Mouse (Mus musculus) heart, adult 2 months (tissue): Measurements from ENCODE around the gene Acot7. TPM values are rescaled to one million over a fixed set of nuclear protein-coding genes. Genes with fewer than 3 reads are reported as not detected.
A peak's percentile ranks its signal among the peaks of the same experiment; 100 is the strongest.

Experiments
- DNase-seq, 2 experiments: peaks; one replicate each; pipeline ENCODE4 v3.0.0; 2021
- H3K27ac ChIP-seq: fragments of 200-600 bp; 2 replicates; pipeline ENCODE4 v1.8.1; 2022
- H3K27me3 ChIP-seq: fragments of 200-500 bp; 2 replicates; pipeline ENCODE4 v1.6.1; 2012; ENCODE audit warnings: mild to moderate bottlenecking, low read length, inconsistent platforms, mixed read lengths; ENCODE audit not compliant: control insufficient read depth, insufficient read depth
- H3K36me3 ChIP-seq: fragments of 200-500 bp; 2 replicates; pipeline ENCODE4 v1.6.1; 2012; ENCODE audit warnings: low read length, inconsistent platforms; ENCODE audit not compliant: control insufficient read depth, insufficient read depth
- H3K4me1 ChIP-seq: fragments of 200-500 bp; 2 replicates; pipeline ENCODE4 v1.6.1; 2011; ENCODE audit warnings: low read length; ENCODE audit not compliant: control insufficient read depth, insufficient read depth
- H3K4me3 ChIP-seq: fragments of 200-600 bp; 2 replicates; pipeline ENCODE4 v1.8.1; 2022
- H3K79me2 ChIP-seq: fragments of 200-500 bp; replicated peaks from 2 replicates; pipeline ENCODE4 v1.6.1; 2012; ENCODE audit warnings: mild to moderate bottlenecking, inconsistent platforms, low read length, moderate library complexity, mixed read lengths; ENCODE audit not compliant: control insufficient read depth, insufficient read depth
- H3K9ac ChIP-seq: fragments of 200-500 bp; 2 replicates; pipeline ENCODE4 v1.6.1; 2012; ENCODE audit warnings: low read depth, mild to moderate bottlenecking, control low read depth, inconsistent platforms, low read length, mixed read lengths
- CTCF ChIP-seq: fragments of 200-600 bp; IDR thresholded peaks from 2 replicates; pipeline ENCODE4 v1.8.1; 2022; ENCODE audit warnings: antibody characterized with exemption, mild to moderate bottlenecking, moderate library complexity
- EP300 ChIP-seq: fragments of 200-500 bp; IDR thresholded peaks from 2 replicates; pipeline ENCODE4 v1.6.1; 2011; ENCODE audit warnings: low read depth, low read length, control low read depth; ENCODE audit not compliant: insufficient read depth
- POLR2A ChIP-seq: fragments of 200-500 bp; IDR thresholded peaks from 2 replicates; pipeline ENCODE4 v1.6.1; 2011; ENCODE audit warnings: mild to moderate bottlenecking, low read depth, low read length, control low read depth; ENCODE audit not compliant: insufficient read depth
- WGBS: fragments of 180-500 bp; shearing (Covaris S2); methylation state at CpG from one replicate; pipeline ENCODE4 v1.1.7; 2018; 5-methylcytosine and 5-hydroxymethylcytosine counted together
- intact Hi-C: fragments of 180-260 bp; cut with DNase I; formaldehyde crosslinking; loops from one replicate; pipeline ENCODE4 v1.15.1; 2025
- polyA plus RNA-seq: library from polyadenylated mRNA; depleted of rRNA; stranded (reverse); fragments of >200 nt; gene quantifications from 2 replicates; pipeline ENCODE4 v1.2.3, GENCODE M21; 2012
- total RNA-seq, 2 experiments: library from RNA; stranded (reverse); gene quantifications; 2 replicates each; pipeline ENCODE4 v1.2.3; 2021

Acot7 gene
- total and polyA plus RNA-seq, 3 experiments = 51.7 to 64.8 (median 58.1) TPM

GRCm38 (mm10) chr4:152307542-152307941 lies 129.6 kb downstream of the Acot7 start:
- Histone ChIP-seq H3K4me3 (no peak overlapping the region), H3K4me1 (no peaks in the 10 kb centered on the region), H3K27me3 (no peaks in the 10 kb centered on the region), H3K36me3 (no peaks in the 10 kb centered on the region), H3K9ac (no peak overlapping the region), H3K79me2 (no peaks in the 10 kb centered on the region), H3K27ac (no peak overlapping the region)
- intact Hi-C loops = no loop called here
- TF ChIP-seq EP300 (no peak), CTCF (no peak), POLR2A (no peak)
- 75% methylated on average over 9 of the region's 9 CpGs for WGBS
- no peak for DNase-seq

- no peak for DNase-seq
- intact Hi-C loops = no loop called here
- H3K79me2 ChIP-seq = no peaks in the 10 kb centered on the region
- H3K27ac ChIP-seq = no peak overlapping the region
- WGBS = 18% methylated on average over 14 of the region's 14 CpGs
- H3K4me3 ChIP-seq = no peak overlapping the region
- no peaks in the 10 kb centered on the region for H3K4me1 ChIP-seq
- peaks cover 1% of the 10 kb centered on the region; the same call in 1 of the 2 replicates for H3K27me3 ChIP-seq
- no peak overlapping the region for H3K9ac ChIP-seq
- H3K36me3 ChIP-seq = no peaks in the 10 kb centered on the region
- no peak for TF ChIP-seq EP300
These were observed 134.3 kb downstream of the Acot7 start for GRCm38 (mm10) chr4:152312186-152312585.

- peak overlapping the region; percentile 31 for H3K4me3 ChIP-seq
- no peak overlapping the region for H3K27ac ChIP-seq
- WGBS = 18% methylated on average over 29 of the region's 29 CpGs
- H3K79me2 ChIP-seq = no peaks in the 10 kb centered on the region
- no peaks in the 10 kb centered on the region for H3K4me1 ChIP-seq
- no peaks in the 10 kb centered on the region for H3K36me3 ChIP-seq
- H3K27me3 ChIP-seq = peaks cover 1% of the 10 kb centered on the region; the same call in 1 of the 2 replicates
- TF ChIP-seq POLR2A = no peak
- no peak for TF ChIP-seq CTCF
- no peak for TF ChIP-seq EP300
- H3K9ac ChIP-seq = peak overlapping the region; percentile 12; the same call in 1 of the 2 replicates
- DNase-seq = no peak
- intact Hi-C loops = no loop called here
These were observed 135.3 kb downstream of the Acot7 start for GRCm38 (mm10) chr4:152313211-152313632.

GRCm38 (mm10) chr4:152313934-152314333 lies 136.0 kb downstream of the Acot7 start:
- no peak overlapping the region for H3K9ac ChIP-seq
- H3K79me2 ChIP-seq = no peaks in the 10 kb centered on the region
- no peak overlapping the region for H3K27ac ChIP-seq
- no peaks in the 10 kb centered on the region for H3K36me3 ChIP-seq
- no peak overlapping the region for H3K4me3 ChIP-seq
- intact Hi-C loops = no loop called here
- TF ChIP-seq CTCF = peak; percentile 17; the same call in 1 of the 2 replicates
- TF ChIP-seq POLR2A = no peak
- H3K27me3 ChIP-seq = peaks cover 1% of the 10 kb centered on the region; the same call in 1 of the 2 replicates
- H3K4me1 ChIP-seq = no peaks in the 10 kb centered on the region
- DNase-seq = no peak

- no peak overlapping the region for H3K27ac ChIP-seq
These were observed 137.7 kb downstream of the Acot7 start for GRCm38 (mm10) chr4:152315498-152316213.

GRCm38 (mm10) chr4:152317631-152318033 lies 139.7 kb downstream of the Acot7 start:
- peak overlapping the region; percentile 38 for H3K4me3 ChIP-seq
- no peaks in the 10 kb centered on the region for H3K79me2 ChIP-seq
- 56% methylated on average over 6 of the region's 6 CpGs for WGBS
- H3K27me3 ChIP-seq = peaks cover 1% of the 10 kb centered on the region; the same call in 1 of the 2 replicates
- intact Hi-C loops = loop anchor here (2.0 kb wide), 1 partner anchor 21 kb away; the partner anchor contains the start of gene Icmt
- no peaks in the 10 kb centered on the region for H3K36me3 ChIP-seq
- DNase-seq = peak; percentile 51 to 55
- H3K4me1 ChIP-seq = no peaks in the 10 kb centered on the region
- TF ChIP-seq POLR2A (peak; percentile 64), CTCF (no peak)
- H3K27ac ChIP-seq = peak overlapping the region; percentile 85
- peak overlapping the region; percentile 66 for H3K9ac ChIP-seq

More at GRCm38 (mm10) chr4:152315498-152316213, 137.7 kb downstream of the Acot7 start:
- WGBS = 4% methylated on average over 43 of the region's 43 CpGs
- no peak overlapping the region for H3K9ac ChIP-seq
- H3K4me1 ChIP-seq = no peaks in the 10 kb centered on the region
- intact Hi-C loops = no loop called here
- no peak overlapping the region for H3K4me3 ChIP-seq
- no peaks in the 10 kb centered on the region for H3K36me3 ChIP-seq
- H3K27me3 ChIP-seq = peaks cover 1% of the 10 kb centered on the region; the same call in 1 of the 2 replicates
- H3K79me2 ChIP-seq = no peaks in the 10 kb centered on the region
- TF ChIP-seq POLR2A = no peak
- no peak for TF ChIP-seq CTCF
- TF ChIP-seq EP300 = no peak
- no peak for DNase-seq
